Mouse (Mus musculus) layer of hippocampus, postnatal 14 days (tissue): ENCODE measurements at regions not wholly inside any gene's neighbourhood (a gene's known extent, or its start where the extent isn't known, plus 50 kb on each side); places are given as distances from the start of the nearest gene placed in this dataset.

Experiments
- DNase-seq, 2 experiments: peaks; one replicate each; pipeline ENCODE4 v3.0.0; 2021 to 2022; ENCODE audit warnings: low spot score in 2 of 2, mixed read lengths in 1 of 2
- microRNA-seq, 2 experiments: library from miRNA; unstranded; fragments of <30 nt; microRNA quantifications; one replicate each; pipeline ENCODE4 v1.2.0; 2021

GRCm38 (mm10) chr13:69426117-69426516 is 107.4 kb upstream of the Nsun2 start:
- no peak for DNase-seq

DNA sequence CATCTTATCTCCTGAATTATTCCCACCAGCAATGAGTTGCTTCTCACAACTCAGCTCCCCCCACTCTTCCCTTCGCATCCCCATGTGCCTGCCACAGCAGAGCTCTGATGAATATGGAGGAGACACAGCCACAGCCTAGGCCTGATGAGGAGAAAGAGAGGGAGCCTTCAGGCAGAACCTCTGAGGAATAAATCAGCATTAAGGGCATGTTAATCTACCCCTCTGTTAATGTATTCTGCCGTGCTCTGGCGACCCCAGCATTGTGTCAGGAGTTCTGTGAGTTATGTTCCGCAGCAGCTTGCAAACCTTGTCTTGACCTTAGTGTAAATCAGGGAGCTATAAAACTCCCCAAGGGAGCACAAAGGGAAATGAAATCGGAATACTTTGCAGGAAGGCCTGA is 104.0 kb upstream of the Nsun2 start:
- no peak for DNase-seq

DNA sequence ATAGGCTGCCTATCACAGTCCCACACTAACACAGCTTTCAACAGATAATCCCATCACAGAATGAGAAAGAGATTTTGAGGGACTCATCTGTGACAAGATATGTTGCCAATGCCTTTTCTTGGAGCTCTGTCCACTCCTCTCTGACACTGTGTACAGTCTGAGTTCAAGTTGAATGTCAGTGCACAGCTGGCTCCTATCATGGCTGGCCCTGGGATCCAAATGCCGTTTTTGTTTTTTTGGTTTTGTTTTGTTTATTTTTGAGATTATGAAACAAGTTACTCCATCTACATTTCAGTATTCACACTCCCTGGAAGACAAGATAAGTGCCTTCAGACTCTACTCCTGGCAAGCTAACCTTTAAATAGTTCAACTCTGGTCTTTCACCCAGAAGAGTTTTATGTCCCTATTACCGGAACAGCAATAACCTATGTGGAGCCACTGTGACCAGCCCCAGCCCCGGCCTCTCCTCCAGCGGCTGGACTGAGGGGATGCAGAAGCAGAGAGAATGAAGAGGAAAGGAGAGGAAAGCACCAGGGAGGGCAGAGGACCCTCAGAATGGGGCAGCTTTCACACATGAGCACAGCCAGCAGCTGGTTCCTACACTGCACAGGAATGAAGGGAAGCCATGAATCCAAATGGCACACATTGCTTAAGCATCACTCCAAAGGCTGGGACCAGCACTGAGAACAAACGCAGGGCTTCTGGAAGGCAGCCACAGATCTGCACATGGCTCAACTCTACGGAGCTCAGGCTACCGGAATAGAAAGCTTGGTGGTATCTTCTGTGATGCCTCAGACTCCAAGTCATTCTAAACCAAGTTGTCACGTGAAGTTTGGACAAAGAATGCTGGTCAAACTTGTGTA is 99.9 kb upstream of the Nsun2 start:
- no peak for DNase-seq

DNA sequence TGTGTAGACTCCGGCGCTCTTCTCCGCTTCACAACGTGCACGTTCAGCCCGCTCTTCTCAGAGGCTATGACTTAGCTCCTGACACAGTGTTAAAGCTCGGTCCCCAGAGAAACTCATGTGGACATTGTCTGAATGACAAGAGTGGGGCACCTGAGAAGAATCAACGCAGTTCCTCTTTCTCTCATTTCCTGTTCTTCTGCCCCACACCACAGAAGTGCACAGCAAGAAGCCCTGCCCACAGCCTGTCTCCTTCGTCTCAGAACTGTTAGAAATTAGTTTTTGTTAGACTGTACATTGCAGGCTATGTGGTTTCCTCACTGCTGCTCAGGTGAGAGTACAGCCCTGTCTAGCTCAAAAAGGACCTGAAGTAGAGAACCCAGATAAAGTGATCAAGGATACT is 94.1 kb upstream of the Nsun2 start:
- DNase-seq, result no peak

DNA sequence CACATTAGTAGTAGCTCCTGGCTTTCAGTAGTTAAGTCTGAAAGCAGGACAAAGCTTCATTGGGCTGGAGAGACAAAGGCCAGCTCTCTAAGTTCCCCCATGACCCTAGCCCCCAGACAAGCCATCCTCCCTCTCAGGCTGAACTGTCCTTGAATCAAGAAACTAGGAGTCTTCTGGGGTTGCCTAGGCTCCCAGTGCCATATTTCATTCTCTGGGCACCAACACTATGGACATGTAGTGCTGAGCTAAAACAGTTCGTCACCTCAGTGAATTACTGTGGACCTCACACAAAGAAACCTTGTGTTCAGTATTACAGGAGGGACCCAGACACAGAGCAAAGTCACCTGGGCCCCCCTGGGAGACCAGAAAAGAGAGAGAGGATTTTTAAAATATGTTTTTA is 91.7 kb upstream of the Nsun2 start:
- no peak for DNase-seq

DNA sequence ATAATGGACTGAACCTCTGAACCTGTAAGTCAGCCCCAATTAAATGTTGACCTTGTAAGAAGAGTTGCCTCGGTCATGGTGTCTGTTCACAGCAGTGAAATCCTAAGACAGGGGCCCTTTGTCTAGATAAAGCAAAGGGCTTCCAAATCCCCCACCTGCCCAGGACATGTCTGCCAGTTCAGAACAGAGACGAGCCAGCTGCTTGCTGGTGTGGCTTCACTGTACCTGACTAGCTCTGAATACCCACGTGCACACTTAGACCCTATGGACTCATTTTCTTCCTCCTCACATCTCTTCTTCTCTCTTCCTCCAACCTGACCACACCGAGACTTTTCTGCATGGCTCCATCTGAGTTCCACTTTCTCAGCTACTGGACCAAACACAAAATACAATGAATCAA is 87.9 kb upstream of the Nsun2 start:
- DNase-seq, result no peak

Small RNA genes lying in the stretch of these regions (microRNA-seq; reads per million reads assigned to microRNA genes)
- 0 reads per million in 2 experiments for gene Gm44375
